Mouse (Mus musculus): ENCODE data around the gene Pi16. TPM values are rescaled to one million over a fixed set of nuclear protein-coding genes. Genes with fewer than 3 reads are reported as not detected.

The Pi16 gene
- polyA plus RNA-seq, 1 experiment = 0.55 TPM

- no peak for TF ChIP-seq CTCF (IDR thresholded peaks at IDR 0.05; ENCODE audit: control insufficient read depth, insufficient read depth, insufficient read length)
- no peak for TF ChIP-seq FOSL1 (IDR thresholded peaks at IDR 0.05; ENCODE audit: insufficient read depth, low read length, poor library complexity, severe bottlenecking)
- TF ChIP-seq USF1 (IDR thresholded peaks at IDR 0.05; ENCODE audit: low read depth) = no peak
- no peak for TF ChIP-seq MYOG (IDR thresholded peaks at IDR 0.05; ENCODE audit: control insufficient read depth, extremely low read depth, insufficient read length)
- no peak for TF ChIP-seq MYOD1 (IDR thresholded peaks at IDR 0.05; ENCODE audit: control insufficient read depth, insufficient read length, low read depth)
- TF ChIP-seq MAX (IDR thresholded peaks at IDR 0.05) = no peak
- H3ac ChIP-seq (ENCODE audit: control insufficient read depth, insufficient read length, low read depth) = no peak overlapping the region
- no peaks in the 10 kb centered on the region for H3K79me2 ChIP-seq (ENCODE audit: control insufficient read depth, insufficient read depth)
- H3K36me3 ChIP-seq (ENCODE audit: control insufficient read depth, insufficient read depth) = no peaks in the 10 kb centered on the region
- no peaks in the 10 kb centered on the region for H3K27me3 ChIP-seq (ENCODE audit: control insufficient read depth, insufficient read depth, insufficient read length)
- H3K4me3 ChIP-seq (ENCODE audit: insufficient read depth, poor library complexity, severe bottlenecking) = no peak overlapping the region
- no peaks in the 10 kb centered on the region for H3K79me3 ChIP-seq (ENCODE audit: low read depth)
These were observed 4.5 kb downstream of the Pi16 start for GRCm38 (mm10) chr17:29321765-29322602.

GRCm38 (mm10) chr17:29322603-29322962 lies 5.1 kb downstream of the Pi16 start:
- Histone ChIP-seq H3K4me3 (ENCODE audit: insufficient read depth, poor library complexity, severe bottlenecking) (no peak overlapping the region), H3K36me3 (ENCODE audit: control insufficient read depth, insufficient read depth) (no peaks in the 10 kb centered on the region), H3K27me3 (ENCODE audit: control insufficient read depth, insufficient read depth, insufficient read length) (no peaks in the 10 kb centered on the region), H3ac (ENCODE audit: control insufficient read depth, insufficient read length, low read depth) (no peak overlapping the region), H3K79me3 (ENCODE audit: low read depth) (no peaks in the 10 kb centered on the region), H3K79me2 (ENCODE audit: control insufficient read depth, insufficient read depth) (no peaks in the 10 kb centered on the region)
- no peak for TF ChIP-seq MYOG (IDR thresholded peaks at IDR 0.05; ENCODE audit: control insufficient read depth, extremely low read depth, insufficient read length)
- TF ChIP-seq CTCF (IDR thresholded peaks at IDR 0.05; ENCODE audit: control insufficient read depth, insufficient read depth, insufficient read length) = no peak
- TF ChIP-seq MYOD1 (IDR thresholded peaks at IDR 0.05; ENCODE audit: control insufficient read depth, insufficient read length, low read depth) = no peak

- no peak for TF ChIP-seq CTCF (IDR thresholded peaks at IDR 0.05; ENCODE audit: control insufficient read depth, insufficient read depth, insufficient read length)
- Histone ChIP-seq H3K79me2 (ENCODE audit: control insufficient read depth, insufficient read depth) (no peaks in the 10 kb centered on the region), H3K79me3 (ENCODE audit: low read depth) (no peaks in the 10 kb centered on the region), H3K4me3 (ENCODE audit: insufficient read depth, poor library complexity, severe bottlenecking) (no peak overlapping the region), H3K36me3 (ENCODE audit: control insufficient read depth, insufficient read depth) (no peaks in the 10 kb centered on the region), H3K27me3 (ENCODE audit: control insufficient read depth, insufficient read depth, insufficient read length) (no peaks in the 10 kb centered on the region), H3ac (ENCODE audit: control insufficient read depth, insufficient read length, low read depth) (no peak overlapping the region)
These were observed 6.1 kb downstream of the Pi16 start for GRCm38 (mm10) chr17:29323625-29324024.

GRCm38 (mm10) chr17:29325831-29326230 lies 8.4 kb downstream of the Pi16 start:
- no peaks in the 10 kb centered on the region for H3K79me3 ChIP-seq (ENCODE audit: low read depth)
- H3ac ChIP-seq (ENCODE audit: control insufficient read depth, insufficient read length, low read depth) = no peak overlapping the region
- H3K27me3 ChIP-seq (ENCODE audit: control insufficient read depth, insufficient read depth, insufficient read length) = no peaks in the 10 kb centered on the region
- no peaks in the 10 kb centered on the region for H3K79me2 ChIP-seq (ENCODE audit: control insufficient read depth, insufficient read depth)
- no peak for TF ChIP-seq MAX (IDR thresholded peaks at IDR 0.05)
- TF ChIP-seq FOSL1 (IDR thresholded peaks at IDR 0.05; ENCODE audit: insufficient read depth, low read length, poor library complexity, severe bottlenecking) = no peak
- TF ChIP-seq USF1 (IDR thresholded peaks at IDR 0.05; ENCODE audit: low read depth) = no peak
- TF ChIP-seq CTCF (IDR thresholded peaks at IDR 0.05; ENCODE audit: control insufficient read depth, insufficient read depth, insufficient read length) = no peak
- TF ChIP-seq CEBPB (IDR thresholded peaks at IDR 0.05; ENCODE audit: low read depth) = no peak
- TF ChIP-seq MYOD1 (IDR thresholded peaks at IDR 0.05; ENCODE audit: control insufficient read depth, insufficient read length, low read depth) = no peak
- TF ChIP-seq MYOG (IDR thresholded peaks at IDR 0.05; ENCODE audit: control insufficient read depth, extremely low read depth, insufficient read length) = no peak
- H3K36me3 ChIP-seq (ENCODE audit: control insufficient read depth, insufficient read depth) = no peaks in the 10 kb centered on the region
- no peak overlapping the region for H3K4me3 ChIP-seq (ENCODE audit: insufficient read depth, poor library complexity, severe bottlenecking)

- TF ChIP-seq MYOG (IDR thresholded peaks at IDR 0.05; ENCODE audit: control insufficient read depth, extremely low read depth, insufficient read length) (no peak), USF1 (IDR thresholded peaks at IDR 0.05; ENCODE audit: low read depth) (no peak), FOSL1 (IDR thresholded peaks at IDR 0.05; ENCODE audit: insufficient read depth, low read length, poor library complexity, severe bottlenecking) (no peak), MAX (IDR thresholded peaks at IDR 0.05) (no peak), CEBPB (IDR thresholded peaks at IDR 0.05; ENCODE audit: low read depth) (no peak), CTCF (IDR thresholded peaks at IDR 0.05; ENCODE audit: control insufficient read depth, insufficient read depth, insufficient read length) (no peak), MYOD1 (IDR thresholded peaks at IDR 0.05; ENCODE audit: control insufficient read depth, insufficient read length, low read depth) (no peak)
- no peaks in the 10 kb centered on the region for H3K27me3 ChIP-seq (ENCODE audit: control insufficient read depth, insufficient read depth, insufficient read length)
- H3K79me3 ChIP-seq (ENCODE audit: low read depth) = no peaks in the 10 kb centered on the region
- H3K79me2 ChIP-seq (ENCODE audit: control insufficient read depth, insufficient read depth) = no peaks in the 10 kb centered on the region
- H3ac ChIP-seq (ENCODE audit: control insufficient read depth, insufficient read length, low read depth) = no peak overlapping the region
- peaks cover 7% of the 10 kb centered on the region for H3K36me3 ChIP-seq (ENCODE audit: control insufficient read depth, insufficient read depth)
- no peak overlapping the region for H3K4me3 ChIP-seq (ENCODE audit: insufficient read depth, poor library complexity, severe bottlenecking)
These were observed 9.3 kb downstream of the Pi16 start for GRCm38 (mm10) chr17:29326531-29327529.
